Mouse (Mus musculus): ENCODE results near the gene Ptpn6. TPM values are rescaled to one million over a fixed set of nuclear protein-coding genes. Genes with fewer than 3 reads are reported as not detected.

The Ptpn6 gene
- total RNA-seq, 2 experiments from 2014 or later, result 5.0 to 6.0 TPM

- intact Hi-C loops (cut with DNase I), result no loop called here
- no peak for DNase-seq
These were observed 4.1 kb downstream of the Ptpn6 start for GRCm38 (mm10) chr6:124734417-124734816.

GRCm38 (mm10) chr6:124732476-124733370 is 5.8 kb downstream of the Ptpn6 start:
- intact Hi-C loops (cut with DNase I), result no loop called here

GRCm38 (mm10) chr6:124731038-124731437 is 7.5 kb downstream of the Ptpn6 start:
- DNase-seq, result no peak
- intact Hi-C loops (cut with DNase I), result no loop called here

More at GRCm38 (mm10) chr6:124732476-124733370, 5.8 kb downstream of the Ptpn6 start:
- peak in 1 of 2 experiments; percentile 48 for DNase-seq

GRCm38 (mm10) chr6:124729850-124730705 is 8.4 kb downstream of the Ptpn6 start:
- no peak for DNase-seq
- intact Hi-C loops (cut with DNase I), result no loop called here

GRCm38 (mm10) chr6:124728621-124729020 is 9.9 kb downstream of the Ptpn6 start:
- intact Hi-C loops (cut with DNase I), result no loop called here
- DNase-seq, result no peak

GRCm38 (mm10) chr6:124724472-124724871 is 14.0 kb downstream of the Ptpn6 start:
- intact Hi-C loops (cut with DNase I), result no loop called here
- no peak for DNase-seq

- intact Hi-C loops (cut with DNase I), result no loop called here
- DNase-seq, result no peak
These were observed 15.0 kb downstream of the Ptpn6 start for GRCm38 (mm10) chr6:124723541-124723940.

GRCm38 (mm10) chr6:124722876-124723473 is 15.5 kb downstream of the Ptpn6 start:
- peak; percentile 67 to 73 for DNase-seq
- intact Hi-C loops (cut with DNase I), result no loop called here

GRCm38 (mm10) chr6:124720904-124721303 is 17.6 kb downstream of the Ptpn6 start:
- intact Hi-C loops (cut with DNase I), result no loop called here
- no peak for DNase-seq

GRCm38 (mm10) chr6:124719354-124719978 is 19.0 kb downstream of the Ptpn6 start:
- DNase-seq, result peak; percentile 53 to 62
- intact Hi-C loops (cut with DNase I), result no loop called here

- DNase-seq, result no peak
- intact Hi-C loops (cut with DNase I), result no loop called here
These were observed 19.8 kb downstream of the Ptpn6 start for GRCm38 (mm10) chr6:124718703-124719102.

GRCm38 (mm10) chr6:124717968-124718367 is 20.5 kb downstream of the Ptpn6 start:
- no peak for DNase-seq
- intact Hi-C loops (cut with DNase I), result no loop called here

GRCm38 (mm10) chr6:124716864-124717490 is 21.5 kb downstream of the Ptpn6 start:
- intact Hi-C loops (cut with DNase I), result no loop called here
- DNase-seq, result peak in 1 of 2 experiments; percentile 61

GRCm38 (mm10) chr6:124712918-124713317 is 25.6 kb downstream of the Ptpn6 start:
- no peak for DNase-seq
- intact Hi-C loops (cut with DNase I), result loop anchor here (1.0 kb wide), 1 partner anchor 28 kb away; the partner anchor contains the start of gene Grcc10

GRCm38 (mm10) chr6:124711824-124712782 is 26.4 kb downstream of the Ptpn6 start, which contains the start of the genes Emg1 and Phb2:
Emg1 (minus strand) TSS chr6:124712178.
Phb2 (plus strand) TSS chr6:124712336.
- intact Hi-C loops (cut with DNase I), result loop anchor here (1.0 to 2.0 kb wide), 2 partner anchors 29 to 49 kb away; partner anchors contain the start of genes Grcc10 and Lpcat3
- DNase-seq, result peak; percentile 99

GRCm38 (mm10) chr6:124708289-124708889 is 30.1 kb downstream of the Ptpn6 start:
- intact Hi-C loops (cut with DNase I), result no loop called here
- no peak for DNase-seq

- no peak for DNase-seq
- intact Hi-C loops (cut with DNase I), result no loop called here
These were observed 32.4 kb downstream of the Ptpn6 start for GRCm38 (mm10) chr6:124706061-124706627.

GRCm38 (mm10) chr6:124704417-124704816 is 34.1 kb downstream of the Ptpn6 start:
- DNase-seq, result no peak
- intact Hi-C loops (cut with DNase I), result loop anchor here (5.0 kb wide), 1 partner anchor 33 kb away; the partner anchor contains the start of gene Ptpn6

Measured in heart, postnatal 10 days (tissue).